Mouse (Mus musculus) lung, embryonic 15.5 days (tissue): ENCODE data around the gene Hsbp1. TPM values are rescaled to one million over a fixed set of nuclear protein-coding genes. Genes with fewer than 3 reads are reported as not detected.
A peak's percentile ranks its signal among the peaks of the same experiment; 100 is the strongest.
"Not testable (repeated sequence)": the region's sequence is repeated elsewhere in the genome, so short reads cannot be mapped to it uniquely, and the experiment has no call there.

ENCODE experiments used
- ATAC-seq: fragments of 200-750 bp; cut with Nextera tagmentation; 2 replicates; pipeline ENCODE4 v1.8.0; 2017; ENCODE audit warnings: moderate number of reproducible peaks, borderline replicate concordance; ENCODE audit not compliant: low FRiP score, low TSS enrichment; ENCODE audit errors: extremely low read depth
- H3K27ac ChIP-seq: fragments of 300-500 bp; sonication (generic); 2 replicates; pipeline ENCODE4 v1.5.1; 2015; ENCODE audit warnings: moderate library complexity, mild to moderate bottlenecking, inconsistent platforms
- H3K27me3 ChIP-seq: fragments of 300-500 bp; sonication (generic); 2 replicates; pipeline ENCODE4 v1.6.1; 2015; ENCODE audit warnings: inconsistent platforms
- H3K36me3 ChIP-seq: fragments of 300-500 bp; sonication (generic); 2 replicates; pipeline ENCODE4 v1.6.1; 2015; ENCODE audit warnings: inconsistent platforms
- H3K4me1 ChIP-seq: fragments of 300-500 bp; sonication (generic); 2 replicates; pipeline ENCODE4 v1.6.1; 2015; ENCODE audit warnings: inconsistent platforms
- H3K4me2 ChIP-seq: fragments of 300-500 bp; sonication (generic); 2 replicates; pipeline ENCODE4 v1.6.1; 2015; ENCODE audit warnings: inconsistent platforms, mild to moderate bottlenecking, moderate library complexity
- H3K4me3 ChIP-seq: fragments of 300-500 bp; sonication (generic); 2 replicates; pipeline ENCODE4 v1.5.1; 2015; ENCODE audit warnings: mild to moderate bottlenecking, inconsistent platforms
- H3K9ac ChIP-seq: fragments of 300-500 bp; sonication (generic); 2 replicates; pipeline ENCODE4 v1.6.1; 2015; ENCODE audit warnings: inconsistent platforms
- H3K9me3 ChIP-seq: fragments of 300-500 bp; sonication (generic); 2 replicates; pipeline ENCODE4 v1.6.1; 2016; ENCODE audit warnings: inconsistent platforms
- WGBS: fragments of 180-500 bp; shearing (Covaris S2); methylation state at CpG from one replicate; pipeline ENCODE4 v1.1.7; 2015; 5-methylcytosine and 5-hydroxymethylcytosine counted together
- polyA plus RNA-seq: library from polyadenylated mRNA; unstranded; fragments of >200 nt; fragmentation: Nextera tagmentation; extraction: Ambion mirVana; gene quantifications from 2 replicates; pipeline ENCODE4 v1.2.1, GENCODE M21; 2015

Gene Hsbp1
- polyA plus RNA-seq: 332 and 337 TPM in 2 replicates

DNA sequence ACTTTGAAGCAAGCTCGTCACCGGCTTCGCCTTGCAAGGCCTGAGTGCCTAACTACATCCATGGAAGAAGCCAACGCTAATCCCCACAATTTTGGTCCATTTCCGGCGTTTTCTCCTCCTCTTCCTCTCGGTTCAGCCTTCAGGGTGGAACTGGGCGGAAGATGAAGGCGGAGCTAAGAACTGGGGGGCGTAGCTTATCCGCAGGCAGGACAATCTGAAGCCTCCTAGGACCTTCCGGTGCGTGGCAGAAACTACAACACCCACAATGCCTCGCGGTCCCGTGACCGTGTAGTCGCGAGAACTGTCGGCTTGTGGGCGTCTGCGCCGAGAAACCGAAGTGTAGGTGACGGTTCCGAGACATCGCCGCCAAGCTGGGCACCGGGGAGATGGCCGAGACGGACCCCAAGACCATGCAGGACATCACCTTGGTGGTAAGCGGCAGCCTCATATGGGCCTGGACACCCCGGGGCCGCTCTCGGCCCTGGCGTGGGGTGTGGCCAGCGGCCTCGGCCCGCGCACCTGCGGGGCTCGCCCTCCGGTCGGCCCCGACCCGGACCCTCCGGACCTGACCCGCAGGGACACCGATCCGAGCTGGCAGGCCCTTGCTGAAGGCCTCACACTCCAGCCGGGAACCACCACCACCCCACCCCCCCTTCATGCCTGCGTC, at the start of gene Hsbp1:
Gene Hsbp1, plus strand, starts transcription at position 299 of the 667 bp plus-strand sequence.
- peaks cover 29% of the 10 kb centered on the region for H3K36me3 ChIP-seq
- H3K4me3 ChIP-seq: peak within 1 kb of the TSS; percentile 96
- no peaks in the 10 kb centered on the region for H3K9me3 ChIP-seq
- no peaks in the 10 kb centered on the region for H3K27me3 ChIP-seq
- H3K9ac ChIP-seq: peak within 1 kb of the TSS; percentile 96
- no peak within 1 kb of the TSS for H3K27ac ChIP-seq
- peak; percentile 97 for ATAC-seq
- peak within 1 kb of the TSS; percentile 63 for H3K4me2 ChIP-seq
- H3K4me1 ChIP-seq: peaks cover 12% of the 10 kb centered on the region
- WGBS: 3% methylated on average over 52 of the region's 52 CpGs

DNA sequence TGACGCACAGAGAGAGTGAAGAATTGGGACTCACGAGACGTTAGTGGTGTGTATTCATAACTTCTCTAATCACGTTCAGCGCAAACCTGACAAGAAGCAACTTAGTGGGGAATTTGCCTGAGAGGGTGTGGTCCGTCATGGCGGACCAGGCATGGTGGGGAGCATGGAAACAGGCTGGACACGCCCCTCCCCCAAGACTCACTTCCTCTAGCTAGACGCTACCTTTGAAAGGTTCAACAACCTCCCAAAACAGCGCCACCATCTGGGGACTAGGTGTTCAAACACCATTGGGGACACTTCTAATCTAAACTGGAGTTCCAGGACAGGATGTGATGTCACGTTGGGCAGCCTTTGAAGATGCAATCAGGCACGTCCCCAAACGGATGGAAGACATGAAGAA, 48.8 kb upstream of the Hsbp1 start:
- no peaks in the 10 kb centered on the region for H3K4me1 ChIP-seq
- no peaks in the 10 kb centered on the region for H3K9me3 ChIP-seq
- H3K9ac ChIP-seq: no peak overlapping the region
- no peak overlapping the region for H3K4me2 ChIP-seq
- H3K36me3 ChIP-seq: no peaks in the 10 kb centered on the region
- 69% methylated on average over 13 of the region's 13 CpGs for WGBS
- no peaks in the 10 kb centered on the region for H3K27me3 ChIP-seq
- ATAC-seq: no peak
- H3K27ac ChIP-seq: no peak overlapping the region
- H3K4me3 ChIP-seq: no peak overlapping the region

- not testable (repeated sequence) for H3K27me3 ChIP-seq, ATAC-seq, H3K36me3 ChIP-seq, H3K27ac ChIP-seq, H3K4me3 ChIP-seq, H3K9ac ChIP-seq, H3K4me2 ChIP-seq, H3K9me3 ChIP-seq, H3K4me1 ChIP-seq
- 29% methylated on average over 3 of the region's 3 CpGs for WGBS
These were observed 46.5 kb upstream of the Hsbp1 start for GRCm38 (mm10) chr8:119297752-119298151.

GRCm38 (mm10) chr8:119300335-119300734, 44.0 kb upstream of the Hsbp1 start:
- no peaks in the 10 kb centered on the region for H3K9me3 ChIP-seq
- H3K4me2 ChIP-seq: no peak overlapping the region
- no peak overlapping the region for H3K9ac ChIP-seq
- H3K27me3 ChIP-seq: no peaks in the 10 kb centered on the region
- H3K4me3 ChIP-seq: no peak overlapping the region
- H3K4me1 ChIP-seq: no peaks in the 10 kb centered on the region
- H3K36me3 ChIP-seq: no peaks in the 10 kb centered on the region
- no peak overlapping the region for H3K27ac ChIP-seq
- WGBS: 87% methylated on average over 5 of the region's 5 CpGs
- ATAC-seq: no peak

DNA sequence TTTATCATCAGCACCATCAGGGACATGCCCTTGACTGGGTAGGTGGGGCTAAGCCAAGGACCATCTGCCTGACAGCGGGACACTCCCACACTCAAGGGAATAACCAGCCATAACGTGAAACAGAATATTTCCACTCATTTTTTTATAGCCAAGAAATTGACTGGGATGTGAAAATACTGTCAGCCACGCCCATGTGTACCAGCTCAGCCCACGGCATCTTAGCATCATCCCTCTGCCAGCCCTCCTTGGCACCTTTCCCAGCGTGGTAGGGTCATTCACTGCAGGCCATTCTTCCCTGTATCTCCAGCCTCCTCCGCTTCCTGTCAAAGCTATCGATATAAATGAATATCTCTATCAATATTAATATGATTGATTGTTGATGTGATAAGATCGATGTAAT, 40.1 kb upstream of the Hsbp1 start:
- Histone ChIP-seq H3K9ac (no peak overlapping the region), H3K9me3 (no peaks in the 10 kb centered on the region), H3K36me3 (no peaks in the 10 kb centered on the region), H3K4me3 (no peak overlapping the region), H3K27me3 (no peaks in the 10 kb centered on the region), H3K4me2 (no peak overlapping the region), H3K27ac (no peak overlapping the region), H3K4me1 (no peaks in the 10 kb centered on the region)
- no peak for ATAC-seq
- 70% methylated on average over 8 of the region's 8 CpGs for WGBS

GRCm38 (mm10) chr8:119311412-119311811, 32.9 kb upstream of the Hsbp1 start:
- H3K9ac ChIP-seq: no peak overlapping the region
- no peak overlapping the region for H3K4me2 ChIP-seq
- no peaks in the 10 kb centered on the region for H3K36me3 ChIP-seq
- WGBS: 22% methylated on average over 3 of the region's 3 CpGs
- ATAC-seq: no peak
- no peaks in the 10 kb centered on the region for H3K4me1 ChIP-seq
- H3K4me3 ChIP-seq: no peak overlapping the region
- no peak overlapping the region for H3K27ac ChIP-seq
- H3K27me3 ChIP-seq: no peaks in the 10 kb centered on the region
- no peaks in the 10 kb centered on the region for H3K9me3 ChIP-seq

- H3K9ac ChIP-seq: no peak overlapping the region
- no peak overlapping the region for H3K4me2 ChIP-seq
- H3K27ac ChIP-seq: no peak overlapping the region
- no peaks in the 10 kb centered on the region for H3K36me3 ChIP-seq
- H3K4me3 ChIP-seq: no peak overlapping the region
- no peak for ATAC-seq
- WGBS: 32% methylated on average over 6 of the region's 6 CpGs
- no peaks in the 10 kb centered on the region for H3K9me3 ChIP-seq
- no peaks in the 10 kb centered on the region for H3K27me3 ChIP-seq
- no peaks in the 10 kb centered on the region for H3K4me1 ChIP-seq
These were observed 21.1 kb upstream of the Hsbp1 start for GRCm38 (mm10) chr8:119323215-119323614.

DNA sequence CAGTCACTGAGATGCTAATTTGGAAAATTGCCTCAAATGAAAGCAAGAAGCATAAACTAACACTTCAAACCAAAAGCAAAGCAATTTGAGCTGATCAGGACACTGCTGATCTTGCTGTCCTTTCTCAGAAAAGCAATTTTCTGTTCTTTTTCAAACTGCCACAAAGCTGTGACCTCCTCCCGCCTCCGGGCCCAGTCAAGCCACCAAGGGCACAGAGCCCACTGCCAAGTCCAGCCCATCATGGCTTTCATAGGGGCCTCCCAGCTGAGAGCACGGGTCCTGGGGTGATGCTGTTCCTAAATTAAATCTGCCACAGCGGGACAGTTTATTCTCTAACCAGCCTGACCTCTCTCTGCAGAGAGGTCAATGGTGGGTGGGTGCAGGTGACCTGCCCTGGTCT, 4.7 kb upstream of the Hsbp1 start:
- Histone ChIP-seq H3K4me1 (0 out of 2 replicates have a peak, but pooled peaks cover 3% of the 10 kb centered on the region), H3K27ac (no peak overlapping the region), H3K4me3 (no peak overlapping the region), H3K9ac (no peak overlapping the region), H3K9me3 (no peaks in the 10 kb centered on the region; the same call in 1 of the 2 replicates), H3K36me3 (no peaks in the 10 kb centered on the region), H3K27me3 (no peaks in the 10 kb centered on the region), H3K4me2 (no peak overlapping the region)
- WGBS: 69% methylated on average over 4 of the region's 4 CpGs
- ATAC-seq: no peak

GRCm38 (mm10) chr8:119343606-119344005, 682 bp upstream of the Hsbp1 start:
- Histone ChIP-seq H3K4me2 (peak overlapping the region; percentile 63), H3K9ac (no peak overlapping the region), H3K36me3 (peaks cover 22% of the 10 kb centered on the region), H3K27me3 (no peaks in the 10 kb centered on the region), H3K4me1 (peaks cover 12% of the 10 kb centered on the region), H3K9me3 (no peaks in the 10 kb centered on the region), H3K4me3 (peak overlapping the region; percentile 96), H3K27ac (no peak overlapping the region)
- WGBS: 85% methylated on average over 3 of the region's 3 CpGs
- peak; percentile 2; the same call in 1 of the 2 replicates for ATAC-seq

- H3K4me2 ChIP-seq: peak overlapping the region; percentile 63
- 44% methylated on average over 22 of the region's 22 CpGs for WGBS
- peaks cover 12% of the 10 kb centered on the region for H3K4me1 ChIP-seq
- no peaks in the 10 kb centered on the region for H3K27me3 ChIP-seq
- H3K4me3 ChIP-seq: peak overlapping the region; percentile 96
- no peaks in the 10 kb centered on the region for H3K9me3 ChIP-seq
- ATAC-seq: no peak
- peak overlapping the region; percentile 96 for H3K9ac ChIP-seq
- no peak overlapping the region for H3K27ac ChIP-seq
- peaks cover 34% of the 10 kb centered on the region for H3K36me3 ChIP-seq
These were observed 868 bp downstream of the Hsbp1 start for GRCm38 (mm10) chr8:119345029-119345682.

- peak overlapping the region; percentile 96; the same call in 1 of the 2 replicates for H3K4me3 ChIP-seq
These were observed 1.4 kb downstream of the Hsbp1 start for GRCm38 (mm10) chr8:119345683-119346075.

DNA sequence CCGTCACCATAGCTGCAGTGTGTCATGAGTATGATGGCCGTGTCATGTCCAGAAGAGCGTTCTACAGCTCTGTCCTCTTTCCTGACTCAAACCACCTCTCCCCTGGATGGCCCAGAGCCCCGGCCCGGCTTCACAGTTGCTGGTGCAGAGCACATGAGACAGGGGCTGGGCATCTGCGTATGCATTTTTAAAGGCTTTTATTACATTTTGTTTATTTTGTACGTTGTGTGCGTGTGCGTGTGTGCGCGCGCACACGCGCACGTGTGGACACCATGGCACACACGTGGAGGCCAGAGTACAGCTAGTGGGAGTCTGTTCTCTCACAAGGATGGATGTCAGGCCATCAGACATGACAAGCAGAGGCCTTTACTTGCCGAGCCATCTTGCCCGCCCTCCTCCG, 7.4 kb downstream of the Hsbp1 start:
- Histone ChIP-seq H3K4me2 (no peak overlapping the region), H3K36me3 (peaks cover 37% of the 10 kb centered on the region), H3K4me3 (no peak overlapping the region), H3K4me1 (no peaks in the 10 kb centered on the region), H3K9ac (no peak overlapping the region), H3K9me3 (no peaks in the 10 kb centered on the region), H3K27ac (no peak overlapping the region), H3K27me3 (no peaks in the 10 kb centered on the region)
- 92% methylated on average over 19 of the region's 19 CpGs for WGBS
- ATAC-seq: no peak

More at GRCm38 (mm10) chr8:119345683-119346075, 1.4 kb downstream of the Hsbp1 start:
- Histone ChIP-seq H3K9me3 (no peaks in the 10 kb centered on the region), H3K4me2 (peak overlapping the region; percentile 63), H3K9ac (no peak overlapping the region), H3K36me3 (peaks cover 38% of the 10 kb centered on the region), H3K27ac (no peak overlapping the region), H3K27me3 (no peaks in the 10 kb centered on the region), H3K4me1 (peaks cover 12% of the 10 kb centered on the region)
- WGBS: 82% methylated on average over 15 of the region's 15 CpGs
- ATAC-seq: no peak
